Mouse (Mus musculus) neural tube, embryonic 14.5 days (tissue): ENCODE results near the gene Mettl16. TPM values are rescaled to one million over a fixed set of nuclear protein-coding genes. Genes with fewer than 3 reads are reported as not detected.
A peak's percentile ranks its signal among the peaks of the same experiment; 100 is the strongest.

Experiments used
- ATAC-seq: fragments of 200-750 bp; cut with Nextera tagmentation; 2 replicates; pipeline ENCODE4 v1.8.0; 2017; ENCODE audit warnings: low read depth, mild to moderate bottlenecking, moderate TSS enrichment, moderate library complexity
- H3K27ac ChIP-seq: fragments of 300-500 bp; sonication (generic); 2 replicates; pipeline ENCODE4 v1.5.1; 2014; ENCODE audit warnings: low read depth, mild to moderate bottlenecking, control low read depth, low read length, moderate library complexity, mixed read lengths
- H3K27me3 ChIP-seq: fragments of 300-500 bp; sonication (generic); 2 replicates; pipeline ENCODE4 v1.6.1; 2014; ENCODE audit warnings: low read length; ENCODE audit not compliant: control insufficient read depth, insufficient read depth
- H3K36me3 ChIP-seq: fragments of 300-500 bp; sonication (generic); 2 replicates; pipeline ENCODE4 v1.6.1; 2014; ENCODE audit warnings: low read length, mixed read lengths; ENCODE audit not compliant: control insufficient read depth, insufficient read depth
- H3K4me1 ChIP-seq: fragments of 300-500 bp; sonication (generic); 2 replicates; pipeline ENCODE4 v1.6.1; 2014; ENCODE audit warnings: low read length; ENCODE audit not compliant: control insufficient read depth, insufficient read depth
- H3K4me2 ChIP-seq: fragments of 300-500 bp; sonication (generic); 2 replicates; pipeline ENCODE4 v1.6.1; 2014; ENCODE audit warnings: mild to moderate bottlenecking, low read depth, low read length, control low read depth
- H3K4me3 ChIP-seq: fragments of 300-500 bp; sonication (generic); 2 replicates; pipeline ENCODE4 v1.5.1; 2014; ENCODE audit warnings: low read depth, low read length, control low read depth, mixed read lengths
- H3K9ac ChIP-seq: fragments of 300-500 bp; sonication (generic); replicated peaks from 2 replicates; pipeline ENCODE4 v1.6.1; 2014; ENCODE audit warnings: low read depth, mild to moderate bottlenecking, control low read depth, low read length, mixed read lengths
- H3K9me3 ChIP-seq: fragments of 300-500 bp; sonication (generic); 2 replicates; pipeline ENCODE4 v1.6.1; 2016; ENCODE audit warnings: low read length; ENCODE audit not compliant: control insufficient read depth
- WGBS: fragments of 180-500 bp; shearing (Covaris S2); extraction: QIAGEN DNeasy Blood & Tissue Kit; methylation state at CpG from one replicate; pipeline ENCODE4 v1.1.7; 2014; 5-methylcytosine and 5-hydroxymethylcytosine counted together
- polyA plus RNA-seq: library from polyadenylated mRNA; unstranded; fragments of >200 nt; fragmentation: Nextera tagmentation; extraction: Ambion mirVana; gene quantifications from 2 replicates; pipeline ENCODE4 v1.2.1, GENCODE M21; 2014

Gene Mettl16
- polyA plus RNA-seq, 1 experiment from 2014 or later: 33.9 TPM

GRCm38 (mm10) chr11:74768045-74768444 lies 2.6 kb upstream of the Mettl16 start:
- no peak overlapping the region for H3K4me2 ChIP-seq
- 40% methylated on average over 5 of the region's 6 CpGs for WGBS
- no peaks in the 10 kb centered on the region for H3K36me3 ChIP-seq
- H3K4me1 ChIP-seq: peaks cover 15% of the 10 kb centered on the region
- no peaks in the 10 kb centered on the region for H3K9me3 ChIP-seq
- H3K27me3 ChIP-seq: no peaks in the 10 kb centered on the region
- H3K27ac ChIP-seq: no peak overlapping the region
- no peak for ATAC-seq
- H3K9ac ChIP-seq: no peak overlapping the region
- H3K4me3 ChIP-seq: no peak overlapping the region

- peak overlapping the region; percentile 63 for H3K4me2 ChIP-seq
- H3K27me3 ChIP-seq: no peaks in the 10 kb centered on the region
- 83% methylated on average over 9 of the region's 9 CpGs for WGBS
- no peaks in the 10 kb centered on the region for H3K9me3 ChIP-seq
- peaks cover 10% of the 10 kb centered on the region; the same call in 1 of the 2 replicates for H3K36me3 ChIP-seq
- H3K4me1 ChIP-seq: peaks cover 15% of the 10 kb centered on the region
- H3K27ac ChIP-seq: peak overlapping the region; percentile 96
- ATAC-seq: no peak
- H3K9ac ChIP-seq: peak overlapping the region; percentile 86
- H3K4me3 ChIP-seq: peak overlapping the region; percentile 89
Measured at GRCm38 (mm10) chr11:74770037-74770436, 593 bp upstream of the Mettl16 start.

- Histone ChIP-seq H3K4me2 (peak overlapping the region; percentile 63), H3K27me3 (no peaks in the 10 kb centered on the region), H3K9me3 (no peaks in the 10 kb centered on the region), H3K36me3 (peaks cover 17% of the 10 kb centered on the region; the same call in 1 of the 2 replicates), H3K9ac (peak overlapping the region; percentile 86), H3K27ac (peak overlapping the region; percentile 96), H3K4me3 (peak overlapping the region; percentile 89), H3K4me1 (peaks cover 15% of the 10 kb centered on the region)
- ATAC-seq: no peak
- 18% methylated on average over 8 of the region's 8 CpGs for WGBS
Measured at GRCm38 (mm10) chr11:74771234-74771633, 604 bp downstream of the Mettl16 start.

- H3K36me3 ChIP-seq: peaks cover 17% of the 10 kb centered on the region; the same call in 1 of the 2 replicates
- no peaks in the 10 kb centered on the region for H3K27me3 ChIP-seq
- H3K4me1 ChIP-seq: peaks cover 15% of the 10 kb centered on the region
- H3K27ac ChIP-seq: no peak overlapping the region
- no peak for ATAC-seq
- no peak overlapping the region; the same call in 1 of the 2 replicates for H3K9ac ChIP-seq
- H3K4me3 ChIP-seq: peak overlapping the region; percentile 89
- no peaks in the 10 kb centered on the region for H3K9me3 ChIP-seq
- WGBS: 78% methylated on average over 4 of the region's 4 CpGs
- peak overlapping the region; percentile 63 for H3K4me2 ChIP-seq
Measured at GRCm38 (mm10) chr11:74771650-74772049, 1.0 kb downstream of the Mettl16 start.

GRCm38 (mm10) chr11:74772386-74772785 lies 1.8 kb downstream of the Mettl16 start:
- H3K27ac ChIP-seq: no peak overlapping the region
- no peaks in the 10 kb centered on the region for H3K27me3 ChIP-seq
- no peak overlapping the region for H3K4me3 ChIP-seq
- H3K36me3 ChIP-seq: peaks cover 17% of the 10 kb centered on the region; the same call in 1 of the 2 replicates
- H3K9me3 ChIP-seq: no peaks in the 10 kb centered on the region
- WGBS: 92% methylated on average over 2 of the region's 2 CpGs
- peaks cover 15% of the 10 kb centered on the region for H3K4me1 ChIP-seq
- no peak overlapping the region for H3K9ac ChIP-seq
- H3K4me2 ChIP-seq: no peak overlapping the region
- ATAC-seq: no peak

GRCm38 (mm10) chr11:74792874-74793273 lies 22.2 kb downstream of the Mettl16 start:
- Histone ChIP-seq H3K4me2 (no peak overlapping the region), H3K27me3 (no peaks in the 10 kb centered on the region), H3K9me3 (no peaks in the 10 kb centered on the region), H3K9ac (no peak overlapping the region), H3K36me3 (peaks cover 53% of the 10 kb centered on the region), H3K4me1 (no peaks in the 10 kb centered on the region), H3K4me3 (no peak overlapping the region), H3K27ac (no peak overlapping the region)
- 96% methylated on average over 4 of the region's 4 CpGs for WGBS
- no peak for ATAC-seq

- ATAC-seq: no peak
- 61% methylated on average over 4 of the region's 4 CpGs for WGBS
Measured at GRCm38 (mm10) chr11:74800658-74801057, 30.0 kb downstream of the Mettl16 start.

GRCm38 (mm10) chr11:74804081-74804627 lies 33.5 kb downstream of the Mettl16 start:
- H3K36me3 ChIP-seq: peaks cover 28% of the 10 kb centered on the region
- H3K9me3 ChIP-seq: no peaks in the 10 kb centered on the region
- no peak overlapping the region for H3K4me3 ChIP-seq
- H3K9ac ChIP-seq: no peak overlapping the region
- no peak overlapping the region for H3K4me2 ChIP-seq
- ATAC-seq: no peak
- H3K27ac ChIP-seq: no peak overlapping the region
- H3K27me3 ChIP-seq: no peaks in the 10 kb centered on the region
- WGBS: 95% methylated on average over 3 of the region's 3 CpGs
- H3K4me1 ChIP-seq: no peaks in the 10 kb centered on the region

More at GRCm38 (mm10) chr11:74800658-74801057, 30.0 kb downstream of the Mettl16 start:
- no peak overlapping the region for H3K4me3 ChIP-seq
- H3K27ac ChIP-seq: no peak overlapping the region
- no peaks in the 10 kb centered on the region for H3K4me1 ChIP-seq
- no peaks in the 10 kb centered on the region for H3K9me3 ChIP-seq
- no peaks in the 10 kb centered on the region for H3K27me3 ChIP-seq
- H3K9ac ChIP-seq: no peak overlapping the region
- H3K4me2 ChIP-seq: no peak overlapping the region
- H3K36me3 ChIP-seq: peaks cover 41% of the 10 kb centered on the region

- H3K36me3 ChIP-seq: peaks cover 24% of the 10 kb centered on the region
- H3K27ac ChIP-seq: no peak overlapping the region
- no peak overlapping the region for H3K4me3 ChIP-seq
- H3K27me3 ChIP-seq: no peaks in the 10 kb centered on the region
- WGBS: 86% methylated on average over 6 of the region's 6 CpGs
- no peak overlapping the region for H3K9ac ChIP-seq
- no peaks in the 10 kb centered on the region for H3K9me3 ChIP-seq
- no peak for ATAC-seq
- no peaks in the 10 kb centered on the region for H3K4me1 ChIP-seq
- no peak overlapping the region for H3K4me2 ChIP-seq
Measured at GRCm38 (mm10) chr11:74807246-74807882, 36.7 kb downstream of the Mettl16 start.
